Mouse (Mus musculus) frontal cortex, adult (tissue): ENCODE measurements at regions not wholly inside any gene's neighbourhood (a gene's known extent, or its start where the extent isn't known, plus 50 kb on each side); places are given as distances from the start of the nearest gene placed in this dataset.
"Not testable (repeated sequence)": the region's sequence is repeated elsewhere in the genome, so short reads cannot be mapped to it uniquely, and the experiment has no call there.

Source experiments
- ATAC-seq: cut with Nextera tagmentation; 2 replicates; pipeline ENCODE4 v1.9.2; 2017; ENCODE audit warnings: mild to moderate bottlenecking, moderate library complexity, mixed read lengths; ENCODE audit not compliant: low TSS enrichment

DNA sequence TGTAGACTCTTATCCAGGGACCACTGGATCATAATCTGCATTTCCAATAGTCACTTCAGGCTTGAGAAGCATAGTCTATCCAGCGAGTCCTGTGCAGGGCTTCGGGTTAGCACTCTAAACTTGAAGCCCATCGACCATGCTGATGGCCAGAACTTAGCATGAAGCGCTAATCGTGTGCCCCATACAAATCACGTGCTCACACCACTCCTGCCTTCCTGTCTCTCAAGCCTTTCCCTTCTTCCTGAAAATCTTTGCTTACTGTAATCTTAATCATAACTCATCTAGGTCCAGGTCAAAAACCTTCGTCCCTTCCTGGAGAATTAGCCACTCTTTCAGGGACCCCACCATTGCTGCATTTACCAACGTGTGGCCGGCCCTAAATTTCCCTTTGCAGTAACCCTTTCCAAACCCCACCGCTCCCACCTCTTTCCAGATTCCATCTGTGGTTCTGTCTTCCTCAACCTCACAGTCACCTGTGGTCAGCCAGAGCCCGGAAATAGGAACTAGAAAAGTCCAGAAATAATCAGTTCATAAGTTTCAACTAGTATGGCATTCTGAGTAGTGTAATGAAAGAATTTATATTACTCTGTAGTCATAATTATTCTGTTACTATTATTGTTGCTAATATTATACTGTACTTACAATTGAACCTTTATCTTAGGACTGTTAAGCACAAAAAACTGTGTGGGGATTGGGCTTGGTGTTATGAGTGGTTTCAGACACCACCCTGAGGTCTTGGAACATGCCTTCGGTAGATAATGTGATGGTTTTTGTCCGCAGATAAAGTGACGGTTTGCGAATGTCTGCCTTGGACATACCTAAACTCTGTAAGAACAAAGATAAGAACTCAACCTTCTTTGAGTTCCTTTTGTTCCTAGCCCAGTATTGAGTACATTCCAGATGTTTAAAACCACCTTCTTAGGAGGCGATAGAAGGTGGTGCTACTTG lies 57.3 kb upstream of the Slc1a3 start:
- ATAC-seq = no peak

GRCm38 (mm10) chr15:8766208-8766607 lies 55.6 kb upstream of the Slc1a3 start:
- not testable (repeated sequence) for ATAC-seq

GRCm38 (mm10) chr15:8761741-8762271 lies 51.2 kb upstream of the Slc1a3 start:
- no peak for ATAC-seq

DNA sequence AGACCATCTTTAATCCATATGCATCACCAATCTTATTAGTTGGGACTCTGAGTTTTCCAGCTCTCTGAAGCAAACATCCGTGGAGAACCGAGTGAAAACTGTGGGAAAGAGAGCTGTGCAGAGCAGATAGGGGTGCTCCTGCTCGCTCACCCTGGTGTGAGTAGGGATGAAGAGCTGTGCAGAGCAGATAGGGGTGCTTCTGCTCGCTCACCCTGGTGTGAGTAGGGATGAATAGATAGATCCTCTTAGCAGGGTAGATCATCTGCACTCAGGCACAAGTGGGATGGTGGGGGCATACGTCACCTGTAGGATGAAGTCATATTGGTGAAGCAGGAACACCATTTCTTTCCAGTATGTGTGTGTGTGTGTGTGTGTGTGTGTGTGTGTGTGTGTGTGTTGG lies 50.6 kb upstream of the Slc1a3 start:
- ATAC-seq = no peak
